Mouse (Mus musculus): Measurements from ENCODE around the gene Adam12. TPM values are rescaled to one million over a fixed set of nuclear protein-coding genes. Genes with fewer than 3 reads are reported as not detected.

Gene Adam12
- polyA plus RNA-seq, 1 experiment from 2014 or later: 8.8 TPM

DNA sequence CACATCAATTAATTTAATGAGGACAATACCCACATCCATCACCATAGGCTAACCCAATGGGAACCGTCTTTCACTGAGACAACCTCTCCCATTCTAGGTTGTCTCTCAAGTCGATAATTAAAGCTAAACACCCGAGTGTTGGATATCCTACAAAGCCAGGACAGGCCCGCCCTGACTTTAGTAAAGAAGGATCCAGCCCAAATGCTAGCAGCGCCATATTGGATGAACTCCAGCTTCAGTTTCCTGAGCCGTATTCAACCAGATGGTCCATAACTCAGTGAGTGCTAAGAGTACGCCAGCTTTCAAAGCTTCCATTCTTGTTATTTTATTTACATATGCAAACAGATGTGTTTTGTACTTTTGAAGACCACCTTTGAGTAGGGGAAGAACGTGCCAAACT lies 81.6 kb downstream of the Adam12 start:
- Histone ChIP-seq H3K27me3 (ENCODE audit: control insufficient read depth, insufficient read depth, low read length) (no peaks in the 10 kb centered on the region), H3K4me1 (ENCODE audit: control insufficient read depth, insufficient read depth, low read length) (no peaks in the 10 kb centered on the region), H3K4me3 (ENCODE audit: low read depth, low read length) (no peak overlapping the region), H3K4me2 (no peak overlapping the region), H3K9ac (ENCODE audit: low read depth, low read length) (no peak overlapping the region), H3K9me3 (replicated peaks; ENCODE audit: control insufficient read depth, low read length) (no peaks in the 10 kb centered on the region), H3K36me3 (ENCODE audit: control insufficient read depth, insufficient read depth, low read length) (no peaks in the 10 kb centered on the region), H3K27ac (ENCODE audit: low read depth, low read length) (no peak overlapping the region)
- 84% methylated on average over 8 of the region's 8 CpGs for WGBS (ENCODE audit: insufficient replicate concordance)
- no peak for ATAC-seq (replicated peaks; ENCODE audit: insufficient number of reproducible peaks, low FRiP score, low TSS enrichment)

DNA sequence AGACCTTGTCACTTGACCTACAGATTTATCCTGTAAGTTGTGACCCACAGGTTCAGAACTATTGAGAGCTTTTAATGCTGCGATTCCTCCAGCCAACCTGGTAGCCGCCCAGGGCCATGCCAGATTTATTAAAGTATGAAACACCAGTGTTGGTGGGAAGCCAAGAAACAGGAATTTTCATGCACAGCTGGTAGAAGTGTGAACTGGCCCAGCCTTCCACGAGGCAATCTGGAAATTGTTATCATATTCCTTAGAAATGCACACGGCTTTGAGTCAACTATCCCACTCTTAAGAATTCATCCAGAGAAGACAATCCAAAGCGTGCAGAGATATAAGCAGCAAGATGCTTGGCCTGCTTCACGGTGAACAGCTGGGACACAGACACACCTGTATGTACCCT lies 82.6 kb downstream of the Adam12 start:
- H3K4me2 ChIP-seq: no peak overlapping the region
- 75% methylated on average over 6 of the region's 6 CpGs for WGBS (ENCODE audit: insufficient replicate concordance)
- H3K36me3 ChIP-seq (ENCODE audit: control insufficient read depth, insufficient read depth, low read length): no peaks in the 10 kb centered on the region
- H3K9me3 ChIP-seq (replicated peaks; ENCODE audit: control insufficient read depth, low read length): no peaks in the 10 kb centered on the region
- H3K9ac ChIP-seq (ENCODE audit: low read depth, low read length): no peak overlapping the region
- H3K27me3 ChIP-seq (ENCODE audit: control insufficient read depth, insufficient read depth, low read length): no peaks in the 10 kb centered on the region
- no peak for ATAC-seq (replicated peaks; ENCODE audit: insufficient number of reproducible peaks, low FRiP score, low TSS enrichment)
- H3K27ac ChIP-seq (ENCODE audit: low read depth, low read length): no peak overlapping the region
- H3K4me3 ChIP-seq (ENCODE audit: low read depth, low read length): no peak overlapping the region
- no peaks in the 10 kb centered on the region for H3K4me1 ChIP-seq (ENCODE audit: control insufficient read depth, insufficient read depth, low read length)

DNA sequence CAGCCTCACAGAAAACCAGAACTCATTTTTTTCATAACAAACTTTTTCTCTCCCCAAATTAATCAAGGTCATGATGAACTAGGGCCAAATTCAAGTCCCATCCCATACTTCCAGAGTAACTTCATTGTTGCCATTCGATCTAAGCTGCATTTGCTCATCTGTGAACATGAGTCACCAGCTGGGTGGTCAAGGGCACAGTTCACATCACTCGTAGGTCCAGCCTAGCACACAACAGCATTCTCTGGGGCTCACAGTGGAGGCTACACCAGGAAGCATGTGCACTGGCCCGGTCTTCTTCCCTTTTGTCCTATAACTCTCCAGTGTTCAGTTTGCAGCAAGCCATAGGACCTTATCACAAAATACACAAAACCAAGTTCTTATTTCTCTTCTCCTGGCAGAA lies 84.4 kb downstream of the Adam12 start:
- Histone ChIP-seq H3K27ac (ENCODE audit: low read depth, low read length) (no peak overlapping the region), H3K4me1 (ENCODE audit: control insufficient read depth, insufficient read depth, low read length) (no peaks in the 10 kb centered on the region), H3K4me2 (no peak overlapping the region), H3K9me3 (replicated peaks; ENCODE audit: control insufficient read depth, low read length) (no peaks in the 10 kb centered on the region), H3K9ac (ENCODE audit: low read depth, low read length) (no peak overlapping the region), H3K36me3 (ENCODE audit: control insufficient read depth, insufficient read depth, low read length) (no peaks in the 10 kb centered on the region), H3K27me3 (ENCODE audit: control insufficient read depth, insufficient read depth, low read length) (no peaks in the 10 kb centered on the region), H3K4me3 (ENCODE audit: low read depth, low read length) (no peak overlapping the region)
- no peak for ATAC-seq (replicated peaks; ENCODE audit: insufficient number of reproducible peaks, low FRiP score, low TSS enrichment)
- WGBS (ENCODE audit: insufficient replicate concordance): 79% methylated on average over 3 of the region's 3 CpGs

DNA sequence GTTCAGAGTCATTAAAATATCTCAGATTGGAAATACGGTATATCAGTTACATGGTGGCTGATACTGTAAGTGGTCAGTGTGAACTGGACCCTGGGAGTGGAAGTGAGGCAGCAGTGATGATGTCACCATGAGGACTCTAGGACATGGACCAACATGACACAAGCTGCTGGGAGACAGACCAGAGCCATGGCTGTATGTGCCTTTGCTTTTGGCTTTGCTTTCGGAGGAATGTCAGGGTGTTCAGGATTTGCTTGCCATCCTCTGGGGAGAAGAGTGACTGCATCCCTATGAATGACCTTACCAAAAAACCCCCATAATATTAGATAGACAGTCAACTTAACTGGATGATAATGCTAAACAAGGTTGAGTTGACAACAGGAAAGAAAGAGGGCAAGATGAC lies 85.1 kb downstream of the Adam12 start:
- ATAC-seq (replicated peaks; ENCODE audit: insufficient number of reproducible peaks, low FRiP score, low TSS enrichment): no peak
- WGBS (ENCODE audit: insufficient replicate concordance): 87% methylated on average over 2 of the region's 2 CpGs
- Histone ChIP-seq H3K9me3 (replicated peaks; ENCODE audit: control insufficient read depth, low read length) (no peaks in the 10 kb centered on the region), H3K4me1 (ENCODE audit: control insufficient read depth, insufficient read depth, low read length) (no peaks in the 10 kb centered on the region), H3K27ac (ENCODE audit: low read depth, low read length) (no peak overlapping the region), H3K27me3 (ENCODE audit: control insufficient read depth, insufficient read depth, low read length) (no peaks in the 10 kb centered on the region), H3K9ac (ENCODE audit: low read depth, low read length) (no peak overlapping the region), H3K4me3 (ENCODE audit: low read depth, low read length) (no peak overlapping the region), H3K36me3 (ENCODE audit: control insufficient read depth, insufficient read depth, low read length) (no peaks in the 10 kb centered on the region), H3K4me2 (no peak overlapping the region)

DNA sequence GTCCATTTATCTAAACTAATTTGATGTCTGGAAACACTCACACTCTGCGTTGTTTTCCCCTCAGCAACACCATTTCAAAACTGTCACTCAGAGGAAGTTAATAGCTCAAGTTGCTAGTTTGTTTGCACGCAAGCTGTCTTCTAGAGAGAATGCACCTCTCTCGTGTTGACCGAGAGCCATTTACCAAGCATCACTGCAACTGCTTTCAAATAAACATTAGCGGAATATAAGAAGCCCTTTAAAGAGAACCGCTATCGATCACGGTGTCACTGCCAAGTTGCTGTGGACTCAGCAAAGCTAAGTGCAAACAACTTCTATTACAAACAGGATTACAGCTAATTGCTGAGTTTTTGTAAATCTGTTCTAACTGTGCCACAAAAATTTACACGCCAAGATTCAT lies 87.8 kb downstream of the Adam12 start:
- H3K27me3 ChIP-seq (ENCODE audit: control insufficient read depth, insufficient read depth, low read length): no peaks in the 10 kb centered on the region
- 73% methylated on average over 9 of the region's 9 CpGs for WGBS (ENCODE audit: insufficient replicate concordance)
- no peaks in the 10 kb centered on the region for H3K36me3 ChIP-seq (ENCODE audit: control insufficient read depth, insufficient read depth, low read length)
- no peaks in the 10 kb centered on the region for H3K9me3 ChIP-seq (replicated peaks; ENCODE audit: control insufficient read depth, low read length)
- H3K27ac ChIP-seq (ENCODE audit: low read depth, low read length): no peak overlapping the region
- no peaks in the 10 kb centered on the region for H3K4me1 ChIP-seq (ENCODE audit: control insufficient read depth, insufficient read depth, low read length)
- H3K9ac ChIP-seq (ENCODE audit: low read depth, low read length): no peak overlapping the region
- no peak for ATAC-seq (replicated peaks; ENCODE audit: insufficient number of reproducible peaks, low FRiP score, low TSS enrichment)
- H3K4me3 ChIP-seq (ENCODE audit: low read depth, low read length): no peak overlapping the region
- no peak overlapping the region for H3K4me2 ChIP-seq

DNA sequence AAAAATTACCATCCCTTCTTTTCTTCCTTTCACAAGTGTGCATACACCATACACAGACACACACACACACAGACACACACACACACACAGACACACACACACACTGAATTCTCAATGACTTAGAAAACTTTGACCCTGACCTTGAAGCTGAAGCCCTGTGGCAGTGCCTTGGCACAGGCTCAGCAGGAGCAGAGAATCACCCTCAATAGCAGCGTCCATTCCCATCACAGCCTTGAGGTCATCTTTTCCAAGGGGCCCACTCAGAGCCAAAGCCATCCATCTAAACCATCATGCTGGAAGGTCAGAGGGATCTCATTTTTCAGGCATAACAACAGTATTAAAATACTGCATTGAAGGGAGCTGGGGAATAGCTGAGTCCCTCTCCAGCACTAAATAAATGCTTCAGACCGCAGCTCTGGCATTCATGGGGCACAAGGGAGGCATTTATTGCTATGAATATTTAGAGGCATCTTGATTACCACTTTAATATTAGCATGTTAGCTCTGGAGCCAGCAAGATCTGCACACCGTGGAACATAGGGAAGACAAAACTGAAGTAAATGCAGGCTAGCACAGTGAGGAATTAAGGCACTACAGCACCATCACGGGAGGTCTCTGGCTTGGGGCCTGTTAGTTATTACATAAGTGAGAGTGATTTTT lies 92.5 kb downstream of the Adam12 start:
- no peaks in the 10 kb centered on the region for H3K27me3 ChIP-seq (ENCODE audit: control insufficient read depth, insufficient read depth, low read length)
- WGBS (ENCODE audit: insufficient replicate concordance): 83% methylated on average over 4 of the region's 4 CpGs
- no peak for ATAC-seq (replicated peaks; ENCODE audit: insufficient number of reproducible peaks, low FRiP score, low TSS enrichment)
- H3K4me1 ChIP-seq (ENCODE audit: control insufficient read depth, insufficient read depth, low read length): no peaks in the 10 kb centered on the region
- no peaks in the 10 kb centered on the region for H3K36me3 ChIP-seq (ENCODE audit: control insufficient read depth, insufficient read depth, low read length)
- H3K9me3 ChIP-seq (replicated peaks; ENCODE audit: control insufficient read depth, low read length): no peaks in the 10 kb centered on the region
- no peak overlapping the region for H3K9ac ChIP-seq (ENCODE audit: low read depth, low read length)
- H3K4me3 ChIP-seq (ENCODE audit: low read depth, low read length): no peak overlapping the region
- H3K27ac ChIP-seq (ENCODE audit: low read depth, low read length): no peak overlapping the region
- no peak overlapping the region for H3K4me2 ChIP-seq

DNA sequence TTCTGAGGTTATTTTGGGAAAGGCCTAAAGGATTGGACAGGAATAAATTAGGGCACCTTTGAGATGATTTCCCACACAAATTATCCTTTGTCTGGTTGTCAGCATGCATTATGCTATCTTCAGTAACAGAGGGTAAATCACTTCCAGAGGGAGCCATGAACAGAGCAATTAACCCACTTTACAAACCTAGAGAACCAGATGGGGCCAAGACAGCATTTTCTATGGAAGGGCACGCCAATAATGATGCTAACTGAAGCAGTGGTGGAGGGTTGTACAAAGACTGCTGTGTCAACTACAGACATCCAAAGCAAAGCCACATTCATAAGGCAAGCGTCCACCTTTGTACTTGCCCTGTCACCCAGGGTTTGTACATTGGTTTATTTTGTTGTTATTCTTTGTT lies 99.6 kb downstream of the Adam12 start:
- H3K36me3 ChIP-seq (ENCODE audit: control insufficient read depth, insufficient read depth, low read length): no peaks in the 10 kb centered on the region
- no peak for ATAC-seq (replicated peaks; ENCODE audit: insufficient number of reproducible peaks, low FRiP score, low TSS enrichment)
- no peaks in the 10 kb centered on the region; the same call in 1 of the 2 replicates for H3K4me1 ChIP-seq (ENCODE audit: control insufficient read depth, insufficient read depth, low read length)
- WGBS (ENCODE audit: insufficient replicate concordance): 83% methylated on average over 2 of the region's 2 CpGs
- no peak overlapping the region for H3K4me3 ChIP-seq (ENCODE audit: low read depth, low read length)
- no peaks in the 10 kb centered on the region for H3K27me3 ChIP-seq (ENCODE audit: control insufficient read depth, insufficient read depth, low read length)
- H3K9me3 ChIP-seq (replicated peaks; ENCODE audit: control insufficient read depth, low read length): no peaks in the 10 kb centered on the region
- H3K4me2 ChIP-seq: no peak overlapping the region
- no peak overlapping the region for H3K9ac ChIP-seq (ENCODE audit: low read depth, low read length)
- H3K27ac ChIP-seq (ENCODE audit: low read depth, low read length): no peak overlapping the region

DNA sequence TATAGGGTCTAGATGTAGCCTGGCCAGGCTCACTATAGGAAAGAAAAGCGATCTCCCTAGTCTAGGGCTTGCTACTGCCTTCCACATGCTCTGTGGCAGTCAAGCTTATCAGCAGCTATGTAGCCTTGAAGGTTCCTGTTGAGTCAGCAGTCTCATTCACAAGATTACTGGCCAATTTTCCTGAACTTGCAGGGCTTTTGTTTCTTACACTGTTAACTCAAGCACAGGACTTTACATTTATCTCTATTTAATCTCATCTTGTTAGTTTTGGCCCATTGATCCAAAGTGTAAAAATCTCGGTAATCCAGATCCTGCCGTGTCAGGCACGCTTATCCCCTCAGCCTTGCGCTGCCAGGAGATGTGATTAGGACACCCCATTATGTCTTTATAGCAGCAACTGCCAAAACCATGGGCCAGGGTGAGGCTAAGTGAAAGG lies 103.8 kb downstream of the Adam12 start:
- no peaks in the 10 kb centered on the region; the same call in 1 of the 2 replicates for H3K4me1 ChIP-seq (ENCODE audit: control insufficient read depth, insufficient read depth, low read length)
- H3K9ac ChIP-seq (ENCODE audit: low read depth, low read length): no peak overlapping the region
- H3K4me2 ChIP-seq: no peak overlapping the region
- 42% methylated on average over 5 of the region's 5 CpGs for WGBS (ENCODE audit: insufficient replicate concordance)
- ATAC-seq (replicated peaks; ENCODE audit: insufficient number of reproducible peaks, low FRiP score, low TSS enrichment): no peak
- H3K4me3 ChIP-seq (ENCODE audit: low read depth, low read length): no peak overlapping the region
- H3K9me3 ChIP-seq (replicated peaks; ENCODE audit: control insufficient read depth, low read length): no peaks in the 10 kb centered on the region
- no peaks in the 10 kb centered on the region for H3K36me3 ChIP-seq (ENCODE audit: control insufficient read depth, insufficient read depth, low read length)
- no peak overlapping the region for H3K27ac ChIP-seq (ENCODE audit: low read depth, low read length)
- H3K27me3 ChIP-seq (ENCODE audit: control insufficient read depth, insufficient read depth, low read length): no peaks in the 10 kb centered on the region

DNA sequence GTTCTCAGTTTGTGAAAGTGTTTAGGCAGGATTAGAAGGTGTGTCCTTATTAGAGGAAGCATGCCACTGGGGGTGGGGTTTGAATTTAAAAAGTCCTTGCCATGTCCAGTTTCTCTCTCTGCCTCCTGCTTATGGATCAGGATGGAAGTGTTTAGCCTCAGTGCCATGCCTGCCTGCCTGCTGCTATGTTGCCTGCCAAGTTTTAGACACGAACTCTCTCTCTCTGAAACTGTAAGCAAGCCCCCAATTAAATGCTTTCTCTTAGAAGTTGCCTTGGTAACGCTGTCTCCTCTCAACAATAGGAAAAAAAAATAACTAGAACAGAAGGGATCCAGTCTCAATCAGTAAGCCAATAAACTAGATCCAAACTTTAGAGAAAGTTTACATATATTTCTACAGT lies 110.5 kb downstream of the Adam12 start:
- Histone ChIP-seq H3K4me1 (ENCODE audit: control insufficient read depth, insufficient read depth, low read length) (no peaks in the 10 kb centered on the region), H3K4me3 (ENCODE audit: low read depth, low read length) (no peak overlapping the region), H3K27me3 (ENCODE audit: control insufficient read depth, insufficient read depth, low read length) (no peaks in the 10 kb centered on the region), H3K9ac (ENCODE audit: low read depth, low read length) (no peak overlapping the region), H3K27ac (ENCODE audit: low read depth, low read length) (no peak overlapping the region), H3K9me3 (replicated peaks; ENCODE audit: control insufficient read depth, low read length) (no peaks in the 10 kb centered on the region), H3K36me3 (ENCODE audit: control insufficient read depth, insufficient read depth, low read length) (no peaks in the 10 kb centered on the region), H3K4me2 (no peak overlapping the region)
- 70% methylated on average over 2 of the region's 2 CpGs for WGBS (ENCODE audit: insufficient replicate concordance)
- no peak for ATAC-seq (replicated peaks; ENCODE audit: insufficient number of reproducible peaks, low FRiP score, low TSS enrichment)
